Mouse (Mus musculus) forebrain, embryonic 13.5 days (tissue): Measurements from ENCODE around the gene Hoxd4. TPM values are rescaled to one million over a fixed set of nuclear protein-coding genes. Genes with fewer than 3 reads are reported as not detected.

Experiments used
- ATAC-seq: fragments of 200-750 bp; cut with Nextera tagmentation; 2 replicates; pipeline ENCODE4 v1.8.0; 2017
- H3K27ac ChIP-seq: fragments of 300-500 bp; sonication (generic); 2 replicates; pipeline ENCODE4 v1.5.1; 2015; ENCODE audit warnings: inconsistent platforms, mild to moderate bottlenecking, moderate library complexity
- H3K27me3 ChIP-seq: fragments of 300-500 bp; sonication (generic); 2 replicates; pipeline ENCODE4 v1.6.1; 2015; ENCODE audit warnings: mild to moderate bottlenecking, inconsistent platforms
- H3K36me3 ChIP-seq: fragments of 300-500 bp; sonication (generic); 2 replicates; pipeline ENCODE4 v1.6.1; 2015; ENCODE audit warnings: mild to moderate bottlenecking, inconsistent platforms; ENCODE audit not compliant: poor library complexity, severe bottlenecking
- H3K4me1 ChIP-seq: fragments of 300-500 bp; sonication (generic); 2 replicates; pipeline ENCODE4 v1.6.1; 2015; ENCODE audit warnings: inconsistent platforms
- H3K4me2 ChIP-seq: fragments of 300-500 bp; sonication (generic); 2 replicates; pipeline ENCODE4 v1.6.1; 2015; ENCODE audit warnings: inconsistent platforms, mild to moderate bottlenecking, moderate library complexity
- H3K4me3 ChIP-seq: fragments of 300-500 bp; sonication (generic); 2 replicates; pipeline ENCODE4 v1.5.1; 2015; ENCODE audit warnings: mild to moderate bottlenecking, inconsistent platforms
- H3K9ac ChIP-seq: fragments of 300-500 bp; sonication (generic); 2 replicates; pipeline ENCODE4 v1.6.1; 2015; ENCODE audit warnings: mild to moderate bottlenecking, inconsistent platforms
- H3K9me3 ChIP-seq: fragments of 300-500 bp; sonication (generic); replicated peaks from 2 replicates; pipeline ENCODE4 v1.6.1; 2016; ENCODE audit warnings: inconsistent platforms
- WGBS: fragments of 180-500 bp; shearing (Covaris S2); methylation state at CpG from one replicate; pipeline ENCODE4 v1.1.7; 2015; 5-methylcytosine and 5-hydroxymethylcytosine counted together
- polyA plus RNA-seq: library from polyadenylated mRNA; unstranded; fragments of >200 nt; fragmentation: Nextera tagmentation; extraction: Ambion mirVana; gene quantifications from 2 replicates; pipeline ENCODE4 v1.2.1, GENCODE M21; 2015

Gene Hoxd4
- polyA plus RNA-seq, 1 experiment from 2014 or later: not detected

GRCm38 (mm10) chr2:74738623-74739475 lies 27.1 kb downstream of the Hoxd4 start:
- Histone ChIP-seq H3K9me3 (no peaks in the 10 kb centered on the region), H3K4me1 (peaks cover 4% of the 10 kb centered on the region; the same call in 1 of the 2 replicates), H3K27me3 (peaks cover 99% of the 10 kb centered on the region), H3K9ac (no peak overlapping the region), H3K4me3 (no peak overlapping the region), H3K27ac (no peak overlapping the region), H3K4me2 (no peak overlapping the region), H3K36me3 (no peaks in the 10 kb centered on the region)
- ATAC-seq: no peak
- WGBS: 2% methylated on average over 20 of the region's 20 CpGs

GRCm38 (mm10) chr2:74739476-74739800 lies 27.7 kb downstream of the Hoxd4 start:
- 7% methylated on average over 2 of the region's 2 CpGs for WGBS
- H3K9me3 ChIP-seq: no peaks in the 10 kb centered on the region
- H3K36me3 ChIP-seq: no peaks in the 10 kb centered on the region
- no peak overlapping the region for H3K4me3 ChIP-seq
- no peak for ATAC-seq
- H3K27me3 ChIP-seq: peaks cover 99% of the 10 kb centered on the region
- H3K4me2 ChIP-seq: no peak overlapping the region
- no peak overlapping the region for H3K27ac ChIP-seq
- H3K4me1 ChIP-seq: peaks cover 4% of the 10 kb centered on the region; the same call in 1 of the 2 replicates
- H3K9ac ChIP-seq: no peak overlapping the region

DNA sequence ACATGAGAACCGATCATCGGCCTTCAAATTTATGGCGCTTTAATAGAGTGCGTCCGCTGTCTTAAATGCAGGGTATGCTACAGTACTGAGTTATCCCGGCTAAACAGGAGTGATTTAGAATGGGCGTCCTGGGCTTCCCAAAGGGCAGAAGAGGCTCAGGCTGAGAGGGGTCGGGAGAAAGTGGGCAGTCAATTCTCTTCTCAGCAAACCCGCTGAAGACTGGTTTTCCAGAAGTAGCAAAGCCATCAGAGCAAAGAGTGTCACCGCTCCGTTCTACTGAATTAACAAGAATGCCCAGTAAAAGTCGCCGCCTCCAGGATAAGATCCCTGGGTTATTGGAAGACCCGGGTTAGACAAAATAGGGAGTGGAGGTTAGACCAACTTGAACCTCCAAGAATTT lies 28.1 kb downstream of the Hoxd4 start:
- no peak overlapping the region for H3K4me2 ChIP-seq
- no peaks in the 10 kb centered on the region for H3K9me3 ChIP-seq
- H3K27ac ChIP-seq: no peak overlapping the region
- peaks cover 99% of the 10 kb centered on the region for H3K27me3 ChIP-seq
- ATAC-seq: no peak
- no peak overlapping the region for H3K9ac ChIP-seq
- WGBS: 2% methylated on average over 14 of the region's 14 CpGs
- H3K36me3 ChIP-seq: no peaks in the 10 kb centered on the region
- H3K4me3 ChIP-seq: no peak overlapping the region
- peaks cover 4% of the 10 kb centered on the region; the same call in 1 of the 2 replicates for H3K4me1 ChIP-seq

- Histone ChIP-seq H3K4me2 (no peak overlapping the region), H3K27ac (no peak overlapping the region), H3K4me1 (peaks cover 4% of the 10 kb centered on the region; the same call in 1 of the 2 replicates), H3K9me3 (no peaks in the 10 kb centered on the region), H3K36me3 (no peaks in the 10 kb centered on the region), H3K9ac (no peak overlapping the region), H3K27me3 (peaks cover 99% of the 10 kb centered on the region), H3K4me3 (no peak overlapping the region)
- WGBS: 1% methylated on average over 43 of the region's 43 CpGs
- ATAC-seq: no peak
These were observed 28.8 kb downstream of the Hoxd4 start for GRCm38 (mm10) chr2:74740311-74741091.

DNA sequence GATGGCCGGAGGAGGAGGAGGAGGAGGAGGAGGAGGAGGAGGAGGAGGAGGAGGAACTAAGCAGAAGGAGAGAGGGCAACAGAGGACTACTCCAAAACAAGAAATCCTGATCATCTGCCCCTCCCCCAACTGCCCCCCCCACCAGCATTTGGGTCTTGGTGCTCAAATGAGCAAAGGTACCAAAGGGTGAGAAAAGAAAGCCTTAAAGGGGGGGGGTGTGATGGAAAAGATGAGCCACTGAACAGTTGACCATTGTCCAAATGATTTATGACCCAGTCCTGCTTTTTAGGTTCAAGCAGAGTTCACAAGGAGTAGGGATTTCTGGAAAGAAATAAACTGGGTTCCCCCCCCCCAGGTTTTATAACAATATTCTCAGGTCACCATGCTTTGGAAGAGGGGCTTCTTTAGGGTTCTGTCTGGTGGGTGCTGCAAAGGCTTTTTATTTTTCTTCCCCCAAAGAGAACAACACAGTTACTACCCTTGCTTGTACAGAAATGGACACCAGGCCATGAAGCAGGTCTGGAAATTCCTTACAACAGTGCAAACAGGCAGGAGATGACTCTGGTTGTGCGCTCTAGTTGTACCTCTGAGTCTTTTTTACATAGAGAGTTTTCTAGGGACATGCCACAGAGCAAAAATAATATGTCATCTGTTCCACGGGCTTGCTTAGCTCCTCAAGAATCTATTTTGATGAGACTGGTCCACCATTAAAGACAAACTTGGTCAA lies 29.7 kb downstream of the Hoxd4 start:
- Histone ChIP-seq H3K27ac (no peak overlapping the region), H3K9ac (no peak overlapping the region), H3K27me3 (peaks cover 99% of the 10 kb centered on the region), H3K4me3 (no peak overlapping the region), H3K9me3 (no peaks in the 10 kb centered on the region), H3K4me2 (no peak overlapping the region), H3K4me1 (no peaks in the 10 kb centered on the region), H3K36me3 (no peaks in the 10 kb centered on the region)
- WGBS: 36% methylated on average over 2 of the region's 3 CpGs
- no peak for ATAC-seq

- no peak overlapping the region for H3K4me2 ChIP-seq
- H3K9me3 ChIP-seq: no peaks in the 10 kb centered on the region
- H3K4me1 ChIP-seq: no peaks in the 10 kb centered on the region
These were observed 30.2 kb downstream of the Hoxd4 start for GRCm38 (mm10) chr2:74741979-74742277.

GRCm38 (mm10) chr2:74745540-74746297 lies 34.0 kb downstream of the Hoxd4 start:
- Histone ChIP-seq H3K27me3 (peaks cover 99% of the 10 kb centered on the region), H3K4me3 (no peak overlapping the region), H3K27ac (no peak overlapping the region), H3K9me3 (no peaks in the 10 kb centered on the region), H3K9ac (no peak overlapping the region), H3K4me2 (no peak overlapping the region), H3K4me1 (peaks cover 11% of the 10 kb centered on the region), H3K36me3 (no peaks in the 10 kb centered on the region)
- no peak for ATAC-seq
- WGBS: 3% methylated on average over 6 of the region's 6 CpGs

More at GRCm38 (mm10) chr2:74741979-74742277, 30.2 kb downstream of the Hoxd4 start:
- Histone ChIP-seq H3K27me3 (peaks cover 99% of the 10 kb centered on the region), H3K4me3 (no peak overlapping the region), H3K27ac (no peak overlapping the region), H3K36me3 (no peaks in the 10 kb centered on the region), H3K9ac (no peak overlapping the region)
- no peak for ATAC-seq

- no peaks in the 10 kb centered on the region for H3K9me3 ChIP-seq
- no peak for ATAC-seq
- under 1% methylated on average over 58 of the region's 58 CpGs for WGBS
- H3K4me2 ChIP-seq: no peak overlapping the region
- H3K9ac ChIP-seq: no peak overlapping the region
- peaks cover 100% of the 10 kb centered on the region for H3K27me3 ChIP-seq
- no peak overlapping the region for H3K27ac ChIP-seq
- no peaks in the 10 kb centered on the region for H3K36me3 ChIP-seq
- peaks cover 11% of the 10 kb centered on the region for H3K4me1 ChIP-seq
- H3K4me3 ChIP-seq: no peak overlapping the region
These were observed 34.7 kb downstream of the Hoxd4 start for GRCm38 (mm10) chr2:74746298-74746921.

DNA sequence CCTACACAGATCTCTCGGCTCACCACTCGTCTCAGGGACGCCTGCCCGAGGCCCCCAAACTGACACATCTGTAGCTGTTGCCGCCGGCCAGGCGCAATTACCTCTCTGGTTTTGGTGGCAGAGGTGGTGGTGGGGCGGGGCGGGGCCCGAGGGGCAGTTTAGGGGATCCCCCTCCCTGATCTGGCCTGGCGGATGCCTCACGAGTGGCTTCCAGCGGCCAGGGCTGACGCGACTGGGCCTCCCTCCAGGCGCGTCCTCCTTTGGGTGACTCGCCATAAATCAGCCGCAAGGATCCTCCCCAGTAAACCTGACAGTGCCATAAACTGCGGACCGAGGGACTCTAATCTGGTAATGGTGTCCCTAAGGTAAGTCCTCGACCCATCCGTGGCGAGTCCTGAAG lies 35.3 kb downstream of the Hoxd4 start:
- Histone ChIP-seq H3K4me2 (no peak overlapping the region), H3K9ac (no peak overlapping the region)
- ATAC-seq: 0 out of 2 replicates have a peak, but pooled peaks have one; percentile 10

DNA sequence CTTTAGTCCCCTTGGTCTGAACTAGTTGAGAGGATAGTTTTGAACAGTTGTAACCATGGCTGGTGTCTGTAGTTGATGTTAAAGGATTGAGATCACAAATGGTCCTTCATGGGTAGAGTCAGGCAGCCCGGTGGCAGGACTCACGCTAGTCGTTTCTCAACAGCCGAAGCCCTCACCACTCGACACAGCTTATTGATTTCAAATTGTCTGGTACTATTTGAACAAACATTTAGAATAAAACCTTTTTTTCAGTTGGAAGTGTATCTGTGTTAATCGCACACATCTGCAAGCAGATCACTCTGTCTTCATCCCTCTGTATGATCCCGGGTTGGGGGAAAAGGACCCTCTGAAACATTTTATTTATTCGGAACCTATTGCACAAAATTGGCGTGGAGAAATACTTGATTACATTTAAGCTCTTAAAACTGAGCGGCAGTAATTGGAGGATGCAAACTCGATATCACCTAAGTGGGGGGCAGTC lies 36.0 kb downstream of the Hoxd4 start:
- H3K4me3 ChIP-seq: no peak overlapping the region
- H3K9me3 ChIP-seq: no peaks in the 10 kb centered on the region
- H3K4me2 ChIP-seq: no peak overlapping the region
- 3% methylated on average over 11 of the region's 11 CpGs for WGBS
- no peak for ATAC-seq
- H3K9ac ChIP-seq: no peak overlapping the region
- H3K27me3 ChIP-seq: peaks cover 100% of the 10 kb centered on the region
- no peaks in the 10 kb centered on the region for H3K36me3 ChIP-seq
- no peak overlapping the region for H3K27ac ChIP-seq
- peaks cover 14% of the 10 kb centered on the region for H3K4me1 ChIP-seq

More for the DNA sequence above, 35.3 kb downstream of the Hoxd4 start:
- Histone ChIP-seq H3K36me3 (no peaks in the 10 kb centered on the region), H3K27ac (no peak overlapping the region), H3K4me3 (no peak overlapping the region), H3K4me1 (peaks cover 11% of the 10 kb centered on the region), H3K27me3 (peaks cover 100% of the 10 kb centered on the region), H3K9me3 (no peaks in the 10 kb centered on the region)
- WGBS: under 1% methylated on average over 24 of the region's 24 CpGs

GRCm38 (mm10) chr2:74748436-74748995 lies 36.8 kb downstream of the Hoxd4 start:
- 3% methylated on average over 9 of the region's 9 CpGs for WGBS
- H3K4me3 ChIP-seq: no peak overlapping the region
- H3K27ac ChIP-seq: no peak overlapping the region
- ATAC-seq: no peak
- no peak overlapping the region for H3K9ac ChIP-seq
- H3K36me3 ChIP-seq: no peaks in the 10 kb centered on the region
- H3K4me2 ChIP-seq: no peak overlapping the region
- H3K9me3 ChIP-seq: no peaks in the 10 kb centered on the region
- peaks cover 19% of the 10 kb centered on the region for H3K4me1 ChIP-seq
- H3K27me3 ChIP-seq: peaks cover 100% of the 10 kb centered on the region
